Mouse (Mus musculus) cerebellum, adult (tissue): ENCODE results near the gene Aoah.

Experiments used
- ATAC-seq: cut with Nextera tagmentation; 2 replicates; pipeline ENCODE4 v1.9.2; 2017; ENCODE audit warnings: mild to moderate bottlenecking, moderate library complexity, mixed read lengths; ENCODE audit not compliant: insufficient number of reproducible peaks, low FRiP score, low TSS enrichment

Gene Aoah

DNA sequence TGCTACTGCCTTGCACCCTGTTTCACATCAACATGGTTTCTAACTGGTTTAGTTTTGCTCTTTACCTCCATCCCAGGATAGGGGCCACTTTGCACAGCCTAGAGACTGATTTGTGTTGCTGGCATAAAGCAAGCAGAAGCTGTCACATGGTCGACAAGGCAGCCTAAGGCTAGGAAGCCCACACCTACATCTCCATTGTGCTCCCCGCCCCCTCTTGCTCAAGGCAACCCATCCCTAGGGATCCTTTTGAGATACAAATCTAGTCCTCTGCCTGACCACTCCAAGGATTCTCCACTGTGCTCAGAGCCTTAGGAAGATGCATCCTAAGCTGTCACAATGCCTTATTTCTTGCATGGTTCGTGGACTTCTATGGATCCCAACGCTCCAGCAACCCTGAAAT, 110.2 kb downstream of the Aoah start:
- no peak for ATAC-seq

DNA sequence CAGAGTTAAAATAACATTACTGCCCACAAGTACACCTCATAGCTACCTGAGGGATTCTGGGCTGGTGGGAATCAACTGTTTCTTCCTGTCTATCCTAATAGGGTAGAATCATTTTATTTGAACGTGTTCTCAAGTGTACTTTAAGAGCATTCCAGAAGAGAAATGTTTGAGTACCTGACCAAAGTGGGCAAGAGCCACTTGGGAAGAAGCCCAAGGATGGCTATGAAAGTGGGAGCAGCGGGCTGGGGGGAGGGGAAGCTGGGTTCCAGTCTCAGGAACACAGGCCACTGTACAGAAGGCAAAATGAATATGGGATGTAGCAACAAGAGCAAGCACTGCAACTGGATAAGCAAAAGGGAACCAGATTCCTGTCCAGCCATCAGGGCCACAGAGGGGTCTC, 111.3 kb downstream of the Aoah start:
- ATAC-seq = no peak

DNA sequence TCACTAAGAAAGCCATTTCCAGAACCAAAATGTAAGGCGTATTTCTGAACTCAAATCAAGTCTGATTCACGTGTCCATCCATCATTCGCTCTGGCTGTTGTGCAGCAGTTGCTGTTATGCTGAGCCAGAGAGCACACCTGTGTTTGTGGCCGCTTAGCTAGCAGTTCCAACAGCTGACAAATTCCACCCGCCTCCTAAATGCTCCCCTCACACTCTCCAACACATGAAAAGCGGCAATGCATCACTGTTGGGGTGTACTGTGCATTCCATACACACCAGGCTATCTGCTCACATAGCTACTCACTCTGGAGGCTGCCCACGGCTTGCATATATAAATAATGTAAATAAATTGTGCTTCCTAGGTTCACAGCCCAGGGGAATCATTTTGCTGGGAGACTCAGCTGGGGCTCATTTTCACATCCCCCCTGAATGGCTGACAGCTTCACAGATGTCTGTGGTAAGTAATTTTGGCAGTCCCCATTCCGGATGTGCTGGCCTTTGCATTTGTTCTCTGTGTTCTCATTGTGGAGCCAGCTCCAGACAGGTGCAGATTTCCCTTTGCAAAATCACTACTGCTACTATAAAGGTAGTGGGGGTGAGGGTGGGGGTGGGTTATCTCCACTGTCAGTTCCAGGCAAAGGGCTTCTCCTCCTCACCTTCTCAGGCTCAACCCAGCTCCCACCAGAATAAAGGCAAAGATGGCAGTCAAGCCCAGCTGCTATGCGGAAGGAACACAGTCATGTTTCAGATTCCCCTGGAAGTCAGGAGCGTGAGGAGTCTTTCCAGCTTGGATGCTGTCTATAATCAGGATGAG, 123.0 kb downstream of the Aoah start:
- no peak for ATAC-seq

DNA sequence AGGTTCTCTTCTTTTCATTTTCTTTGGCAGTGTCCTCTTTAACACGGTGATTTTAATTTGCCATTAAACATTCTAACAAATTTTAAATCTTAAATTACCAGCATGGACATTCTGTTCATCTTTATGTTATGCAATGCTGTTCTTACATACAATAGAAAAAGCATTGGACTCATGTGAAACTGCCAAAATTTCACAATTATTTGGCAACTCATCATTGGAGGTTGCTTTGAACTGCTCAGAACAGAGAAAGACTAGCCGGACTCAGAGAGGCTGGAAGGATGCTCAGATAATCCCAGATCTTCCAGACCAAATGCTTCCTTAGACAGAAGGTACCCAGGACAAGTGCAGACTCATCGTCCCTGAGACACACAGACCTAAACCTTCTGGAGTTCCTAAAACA, 126.5 kb downstream of the Aoah start:
- ATAC-seq = no peak

DNA sequence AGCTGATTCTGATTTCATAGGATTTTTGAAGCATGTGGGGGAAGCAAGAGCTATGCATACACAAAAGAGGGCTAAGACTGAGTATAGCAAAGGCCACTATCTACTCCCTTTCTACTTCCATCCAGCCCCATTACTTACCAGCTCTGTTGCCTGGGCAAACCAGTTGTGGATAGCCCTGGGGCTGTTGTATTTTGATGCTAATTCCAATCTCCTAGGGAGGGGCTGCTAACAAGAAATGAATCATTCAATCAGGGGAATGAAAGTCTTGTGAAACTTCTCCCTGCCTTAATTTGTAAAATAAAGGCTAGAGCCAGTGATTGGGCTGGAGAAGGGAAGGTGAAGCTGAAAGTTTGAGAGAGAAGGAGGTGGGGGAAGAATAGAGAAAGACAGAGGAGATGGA, 142.1 kb downstream of the Aoah start:
- no peak for ATAC-seq

DNA sequence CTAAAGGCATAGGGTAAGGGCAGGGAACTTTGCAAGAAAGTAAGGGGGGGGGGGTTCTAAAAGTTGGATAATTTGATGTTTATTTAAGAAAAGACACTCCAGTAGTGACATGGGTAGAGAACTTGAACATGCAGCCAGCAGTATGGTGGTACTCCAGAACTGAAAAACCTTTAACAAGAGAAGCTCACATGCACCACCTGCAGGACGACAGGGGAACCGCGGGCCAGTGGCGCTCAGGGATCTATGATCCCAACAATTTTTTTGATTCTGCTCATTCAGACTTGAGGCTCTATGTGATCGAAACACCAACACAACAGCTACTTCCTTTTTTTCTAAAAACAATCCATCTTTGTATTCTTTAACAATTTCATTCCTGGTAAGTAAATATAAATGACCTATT, 143.5 kb downstream of the Aoah start:
- no peak for ATAC-seq

DNA sequence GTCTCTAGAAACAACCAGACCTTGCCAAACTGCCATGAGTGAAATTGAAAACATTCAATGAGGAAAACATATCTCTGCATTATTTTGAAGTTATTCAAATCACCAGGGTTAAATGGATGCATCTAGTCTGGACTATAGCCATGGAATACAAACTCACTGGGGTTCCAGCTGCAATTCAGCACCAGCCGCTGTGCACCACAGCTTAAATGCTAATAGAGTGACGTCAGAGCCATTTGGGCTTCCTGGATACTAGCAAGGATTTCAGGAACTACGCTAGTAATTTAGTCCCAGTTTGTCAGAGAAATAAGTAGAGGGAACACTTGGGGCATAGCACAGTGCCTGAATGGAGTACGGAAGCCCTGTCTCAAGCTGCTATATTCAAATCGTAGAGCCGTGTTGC, 145.2 kb downstream of the Aoah start:
- no peak for ATAC-seq

DNA sequence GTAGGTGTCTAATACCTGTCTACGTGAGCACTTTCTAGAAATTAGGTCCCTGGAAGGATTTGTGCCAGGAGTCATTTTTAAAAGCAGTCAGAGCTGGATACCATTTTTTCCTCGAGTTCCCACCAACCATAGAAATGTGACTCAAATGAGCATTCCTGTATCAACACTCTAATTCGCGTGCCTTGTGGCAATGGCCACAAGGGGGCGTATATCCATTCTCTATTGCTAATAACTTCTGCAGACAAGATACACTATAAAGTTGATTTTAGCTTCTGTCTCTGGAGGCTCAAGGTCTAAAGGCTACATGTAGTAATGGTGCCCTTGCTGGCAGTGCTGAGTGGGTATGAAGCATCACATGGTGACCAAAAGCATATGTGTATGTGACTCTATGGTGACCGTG, 146.5 kb downstream of the Aoah start:
- no peak for ATAC-seq

DNA sequence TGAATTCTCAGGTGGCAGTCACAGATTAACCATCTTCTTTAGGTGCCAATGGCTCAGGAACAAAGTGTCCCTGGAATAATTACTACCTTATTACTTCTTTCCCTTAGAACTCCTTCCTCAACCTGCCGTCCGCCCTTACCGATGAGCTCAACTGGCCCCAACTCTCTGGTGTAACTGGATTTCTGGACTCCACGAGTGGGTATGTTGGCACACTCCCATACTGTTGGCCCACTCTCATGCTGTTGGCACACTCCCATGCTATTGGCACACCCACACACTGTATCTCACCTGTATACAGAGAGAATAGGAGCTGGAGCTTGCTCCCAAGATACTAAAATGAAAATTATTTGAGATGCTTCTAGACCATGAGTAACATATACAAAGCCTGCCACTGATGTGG, 147.8 kb downstream of the Aoah start:
- ATAC-seq = no peak

DNA sequence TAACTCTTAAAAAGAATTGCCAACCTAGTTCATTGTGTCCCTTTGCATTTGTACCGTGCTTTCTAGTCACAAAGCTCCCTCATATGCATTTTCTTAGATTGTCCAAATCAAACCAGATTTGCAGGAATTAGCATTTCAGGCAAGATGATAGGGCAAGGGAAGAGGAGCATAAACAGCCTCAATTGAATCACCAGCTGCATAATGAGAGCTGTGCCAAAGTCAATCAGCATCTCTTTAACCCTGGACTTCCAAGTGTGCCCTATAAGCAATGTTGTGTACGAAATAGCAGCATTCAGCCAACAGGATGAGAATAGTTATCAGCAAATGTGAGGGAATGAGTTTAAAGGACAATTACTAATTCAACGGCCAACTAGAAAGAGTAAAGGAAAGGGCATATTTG, 169.2 kb downstream of the Aoah start:
- no peak for ATAC-seq

DNA sequence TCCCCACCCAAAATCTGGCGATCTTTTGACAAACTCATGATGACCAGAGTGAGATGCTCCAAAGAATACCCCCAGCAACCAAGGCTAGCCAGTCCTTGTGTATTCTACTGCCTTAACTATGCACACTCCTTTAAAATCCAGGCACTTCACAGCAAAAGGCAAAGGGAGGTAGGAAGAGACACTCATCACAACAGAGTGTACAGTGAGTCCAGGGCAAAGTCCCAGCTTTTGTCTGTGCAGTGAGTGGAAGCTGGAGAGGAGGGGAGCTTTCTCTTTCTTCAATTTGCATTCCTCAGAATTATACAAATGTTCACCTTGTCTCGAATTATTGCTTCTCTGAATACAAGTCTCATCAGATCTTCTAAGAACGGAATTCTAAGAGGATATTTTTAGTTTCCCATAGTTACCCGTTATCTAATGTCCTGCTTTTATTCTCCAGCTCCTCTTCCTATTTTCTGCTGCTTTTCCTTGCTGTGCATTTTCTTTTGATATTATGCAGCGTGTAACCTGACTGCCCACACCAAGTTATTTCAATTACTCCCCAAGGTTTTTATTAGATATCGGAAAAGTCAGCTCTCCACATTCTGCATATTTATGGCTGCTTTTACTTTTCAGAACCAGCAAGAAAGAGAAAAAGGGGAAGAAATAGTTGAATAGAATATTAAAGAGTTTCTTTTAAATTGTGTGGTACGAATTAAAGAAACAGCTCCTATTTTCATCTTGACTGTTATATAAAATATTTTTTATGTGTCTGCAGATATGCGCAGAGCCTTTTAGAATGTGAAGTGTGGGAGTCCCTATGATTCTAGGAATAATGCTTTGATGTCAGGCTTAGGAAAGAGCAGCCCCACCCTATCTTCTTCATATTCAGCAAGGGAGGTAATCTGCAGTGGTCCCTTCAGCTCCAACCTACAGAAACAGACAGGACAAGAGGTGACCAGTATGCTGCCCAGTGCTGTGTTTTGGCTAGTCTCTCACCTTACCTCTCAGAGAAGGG, 187.6 kb downstream of the Aoah start:
- ATAC-seq = no peak

DNA sequence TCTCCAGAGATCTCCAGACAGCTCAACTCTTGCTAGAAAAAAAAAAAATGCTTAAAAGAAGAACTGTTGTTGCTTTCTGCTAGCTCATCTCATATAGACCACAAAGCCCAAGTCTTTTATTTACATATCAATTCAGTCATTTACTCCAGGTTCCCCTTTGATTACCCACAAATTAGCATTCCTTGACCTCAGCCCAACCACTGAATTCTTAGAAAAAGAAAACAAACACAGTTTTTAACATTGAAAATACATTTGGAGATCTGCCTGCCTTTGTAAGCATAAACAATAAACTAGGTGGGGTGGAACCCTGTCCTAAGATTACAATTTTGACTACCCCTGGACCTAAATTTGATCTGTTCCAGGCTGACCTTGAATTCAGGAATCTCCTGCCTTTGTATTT, 191.6 kb downstream of the Aoah start:
- ATAC-seq = no peak

DNA sequence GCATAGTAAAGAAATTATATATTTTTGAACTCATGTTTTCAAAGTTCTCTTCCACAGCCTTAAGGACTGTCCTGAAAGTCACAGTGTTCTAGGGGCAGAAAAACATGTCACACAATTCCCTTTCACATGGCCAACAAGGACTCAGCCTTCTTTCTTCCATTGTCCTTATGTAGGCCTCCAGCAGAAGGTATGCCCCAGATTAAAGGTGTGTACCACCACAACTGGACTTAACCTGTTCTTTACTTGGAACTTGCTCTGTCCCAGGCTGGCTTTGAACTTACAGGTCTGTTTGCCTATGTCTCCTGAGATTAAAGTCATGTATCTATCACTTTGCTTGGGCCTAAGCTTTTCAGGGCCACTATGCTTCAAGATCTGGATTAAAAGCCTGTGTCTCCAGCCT, 192.0 kb downstream of the Aoah start:
- ATAC-seq = no peak

DNA sequence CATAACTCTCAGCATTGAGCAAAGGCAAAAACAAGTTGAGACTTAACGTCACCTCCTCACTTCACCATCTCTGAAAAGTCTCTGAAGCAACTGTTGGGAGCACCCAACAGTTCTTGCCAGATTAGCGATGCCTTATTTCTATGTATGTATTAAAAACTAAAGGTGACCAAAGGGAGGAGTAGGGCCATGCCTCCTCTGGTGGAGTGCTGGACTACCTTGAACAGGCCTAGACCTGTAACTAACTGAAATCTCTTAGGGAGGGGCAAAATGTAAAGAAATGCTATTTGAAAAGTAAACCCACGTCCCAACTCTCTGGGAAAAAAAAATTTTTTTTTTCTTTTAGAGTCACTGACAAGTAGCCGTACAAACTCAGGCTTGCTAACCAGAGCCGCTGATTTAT, 211.3 kb downstream of the Aoah start:
- no peak for ATAC-seq

DNA sequence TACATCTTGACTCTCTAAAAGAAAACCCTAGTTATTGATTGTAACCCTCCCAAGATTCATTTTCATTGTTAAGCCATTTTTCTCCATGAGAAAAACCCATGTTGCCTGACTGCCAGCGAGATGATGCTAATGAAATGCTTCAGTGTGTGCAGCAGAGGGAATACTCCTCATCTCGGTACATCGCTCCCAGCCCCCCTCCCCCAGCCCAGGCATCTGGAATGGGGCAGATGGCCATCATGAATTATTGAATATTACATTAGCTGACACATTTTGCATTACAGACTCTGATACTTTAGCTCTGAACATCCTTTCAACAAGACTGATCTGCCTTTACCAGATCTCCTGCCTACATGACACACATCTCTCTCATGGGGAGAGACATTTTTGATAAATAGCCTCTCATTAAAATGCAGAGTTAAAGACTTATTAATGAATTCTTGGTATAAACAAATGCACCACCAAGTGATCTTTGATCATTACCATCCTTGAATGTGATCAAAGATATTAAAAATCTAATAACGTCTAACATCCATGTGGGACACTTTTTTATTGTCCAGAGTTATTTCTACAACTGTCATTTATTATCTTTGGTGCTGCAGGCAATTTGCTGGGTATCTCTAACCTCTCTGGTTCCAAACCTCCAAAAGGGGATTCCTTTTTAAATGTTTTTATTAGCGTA, 211.9 kb downstream of the Aoah start:
- no peak for ATAC-seq

DNA sequence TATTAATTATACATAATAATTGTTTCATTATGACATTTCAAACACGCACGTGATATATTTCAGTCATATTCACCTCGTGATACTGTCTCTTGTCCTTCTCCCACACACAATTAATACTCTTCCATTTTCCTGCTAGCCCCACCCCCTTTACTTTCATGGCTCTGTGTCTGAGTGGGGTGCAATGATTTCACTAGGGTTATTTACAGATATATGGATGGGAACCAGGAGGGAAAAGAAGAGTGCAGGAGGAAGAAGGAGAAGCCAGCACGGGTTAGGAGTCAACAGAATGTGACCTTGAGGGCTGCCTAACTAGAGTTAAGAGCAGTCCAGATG, 212.4 kb downstream of the Aoah start:
- no peak for ATAC-seq

DNA sequence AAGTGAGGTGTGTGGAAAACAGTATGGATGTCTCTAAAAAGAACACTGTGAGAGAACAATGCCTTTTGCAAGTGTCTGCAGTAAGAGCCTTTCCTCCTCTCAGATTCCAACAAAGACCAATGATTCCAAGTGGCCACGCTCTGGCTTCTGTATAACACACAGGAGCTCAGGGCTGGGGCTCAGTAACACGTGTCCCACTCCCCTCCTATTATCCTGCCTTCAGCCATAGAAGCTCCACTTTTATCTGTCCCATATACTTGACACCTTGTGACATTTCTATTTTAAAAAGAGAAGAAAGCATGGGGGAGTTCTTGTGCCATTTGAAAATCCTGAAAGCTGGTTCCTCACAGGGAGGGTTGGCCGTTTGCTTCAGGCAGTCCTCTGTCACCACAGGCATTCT, 219.7 kb downstream of the Aoah start:
- ATAC-seq = no peak

DNA sequence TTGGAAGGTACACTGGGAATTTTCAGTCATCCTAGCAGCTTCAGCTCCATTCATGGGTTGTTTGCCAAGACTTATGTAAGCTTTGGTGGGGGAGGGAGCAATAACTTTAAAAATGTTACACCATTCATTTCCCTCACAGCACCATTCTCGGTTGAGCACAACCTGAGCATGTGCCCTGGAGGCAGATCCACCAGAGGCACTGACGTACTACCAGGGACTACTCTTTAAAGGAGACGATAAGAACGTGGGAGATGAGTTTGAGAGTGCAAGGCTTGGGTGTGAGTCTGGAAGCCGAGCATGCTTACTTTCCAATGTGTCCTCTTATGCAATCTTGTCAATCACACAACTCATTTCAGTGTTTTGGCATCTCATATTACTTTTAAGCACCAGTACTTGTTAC, 230.9 kb downstream of the Aoah start:
- no peak for ATAC-seq

DNA sequence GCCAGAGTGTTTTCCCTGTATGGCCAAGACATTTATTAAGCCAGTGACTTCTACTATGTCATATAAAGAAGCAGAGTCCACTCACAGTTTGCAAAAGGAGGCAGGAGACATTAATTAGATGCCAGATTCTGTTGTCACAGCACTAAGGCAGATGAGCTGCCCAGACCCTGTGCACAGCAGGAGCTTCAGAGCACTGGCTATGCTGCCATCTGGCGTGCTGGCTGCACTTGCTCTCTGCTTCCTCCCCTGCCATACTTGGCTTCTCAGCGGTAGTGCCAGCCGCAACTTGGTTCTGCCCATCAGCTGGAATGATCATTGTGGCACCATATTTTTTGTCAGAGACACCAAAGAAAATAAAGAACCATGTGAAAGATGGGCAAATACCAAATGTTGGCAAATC, 239.3 kb downstream of the Aoah start:
- ATAC-seq = peak; percentile 89

DNA sequence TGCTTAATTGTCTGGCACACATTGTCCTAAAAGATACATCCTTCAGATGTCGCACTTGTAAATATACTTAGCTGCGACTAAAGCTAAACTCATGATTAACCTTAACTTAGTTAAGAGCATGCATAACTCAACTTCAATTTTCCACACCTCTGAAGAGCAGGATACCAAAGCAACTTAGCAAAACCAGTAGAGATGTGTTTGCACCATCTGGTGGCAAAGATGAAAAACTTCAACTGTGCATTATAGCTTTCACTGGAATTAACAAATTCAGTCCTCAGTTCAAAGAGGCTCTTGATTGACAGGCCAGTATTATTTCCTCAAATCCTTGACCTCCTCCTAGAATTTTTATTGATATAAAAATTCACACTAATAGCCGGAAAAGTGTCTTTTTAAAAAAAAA, 241.1 kb downstream of the Aoah start:
- peak; percentile 38; the same call in 1 of the 2 replicates for ATAC-seq

DNA sequence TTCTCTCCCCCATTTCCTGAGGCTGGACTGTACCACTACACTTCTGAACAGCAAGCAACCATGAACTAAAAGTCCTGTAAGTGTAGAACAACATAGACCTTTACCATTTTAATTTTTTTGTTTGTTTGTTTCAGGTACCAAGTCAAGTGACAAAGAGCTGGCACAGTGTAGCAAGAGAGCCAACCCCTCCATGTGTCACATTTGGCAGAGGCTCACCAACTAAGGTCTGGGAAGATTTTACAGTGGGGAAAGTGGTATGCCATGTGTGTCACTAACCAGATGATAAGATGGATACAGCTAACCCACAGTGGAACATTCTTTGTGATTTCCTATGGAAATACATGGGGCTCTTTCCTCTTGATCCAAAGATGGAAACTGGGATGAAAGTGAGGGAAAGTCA, 242.1 kb downstream of the Aoah start:
- peak; percentile 41 for ATAC-seq
